Mouse (Mus musculus): ENCODE data around the gene Cldn6. TPM values are rescaled to one million over a fixed set of nuclear protein-coding genes. Genes with fewer than 3 reads are reported as not detected.

Gene Cldn6
- polyA plus RNA-seq, 1 experiment from 2014 or later = 23.3 TPM

DNA sequence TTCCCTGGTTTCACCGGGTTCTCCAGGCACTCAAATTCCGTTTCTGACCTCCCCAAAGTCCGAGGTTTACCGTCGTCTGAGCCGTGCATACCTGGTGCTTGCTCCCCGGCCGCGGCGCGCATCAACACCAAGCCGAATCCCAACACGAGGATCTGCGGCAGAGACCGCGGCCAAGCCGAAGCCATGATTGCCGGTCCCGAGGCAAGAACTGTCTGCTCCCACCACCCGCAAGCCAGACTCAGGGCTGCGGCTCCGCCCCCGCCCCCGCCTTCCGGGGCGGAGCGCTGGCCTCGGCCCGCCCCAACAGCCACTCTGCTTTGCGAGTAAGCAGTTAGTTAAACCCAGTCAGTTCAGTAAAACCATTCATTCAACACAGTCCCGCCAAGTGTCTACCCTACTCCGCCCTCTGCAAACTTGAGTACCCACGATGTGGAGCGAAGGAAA is 1.8 kb upstream of the Cldn6 start, which contains the start of gene Tnfrsf12a:
Tnfrsf12a (minus strand) TSS at position 233 of the 444 bp plus-strand sequence.
- peak; percentile 86 for DNase-seq (ENCODE audit: low spot score)
- ATAC-seq (ENCODE audit: insufficient number of reproducible peaks, low FRiP score, low TSS enrichment, low read depth) = no peak
- Histone ChIP-seq H3K4me1 (ENCODE audit: control insufficient read depth, insufficient read depth, low read length) (peaks cover 29% of the 10 kb centered on the region), H3K36me3 (ENCODE audit: control insufficient read depth, insufficient read depth, low read length) (no peaks in the 10 kb centered on the region), H3K4me3 (ENCODE audit: low read depth, low read length) (peak within 1 kb of the TSS; percentile 39), H3K27ac (replicated peaks; ENCODE audit: low read depth, low read length) (no peak within 1 kb of the TSS), H3K4me2 (ENCODE audit: low read depth, severe bottlenecking) (peak within 1 kb of the TSS; percentile 70), H3K27me3 (ENCODE audit: control insufficient read depth, insufficient read depth, low read length) (peaks cover 52% of the 10 kb centered on the region), H3K9ac (ENCODE audit: low read length) (peak within 1 kb of the TSS; percentile 8; the same call in 1 of the 2 replicates), H3K9me3 (ENCODE audit: control insufficient read depth, low read length) (no peaks in the 10 kb centered on the region)
- WGBS = 1% methylated on average over 34 of the region's 34 CpGs

DNA sequence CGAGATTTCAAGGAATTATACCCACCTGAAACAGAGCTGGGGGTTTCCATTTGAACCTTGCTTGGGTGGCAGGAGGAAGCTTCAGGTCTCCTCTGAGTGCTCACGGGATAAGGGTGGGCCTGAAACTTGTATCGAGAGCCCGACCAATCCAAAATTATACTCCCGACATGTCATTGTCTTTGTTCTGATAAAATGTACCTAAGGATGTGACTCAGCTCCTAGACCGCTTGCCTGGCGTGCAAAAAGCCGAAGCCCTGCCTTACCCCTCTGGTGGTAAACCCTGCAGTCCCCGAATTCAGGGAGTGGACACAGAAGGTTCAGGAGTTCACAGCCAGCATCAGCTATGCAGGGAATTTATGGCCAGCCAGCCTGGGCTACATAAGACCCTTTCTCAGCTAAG is 1.3 kb downstream of the Cldn6 start:
- Histone ChIP-seq H3K27ac (replicated peaks; ENCODE audit: low read depth, low read length) (no peak overlapping the region), H3K4me1 (ENCODE audit: control insufficient read depth, insufficient read depth, low read length) (peaks cover 37% of the 10 kb centered on the region), H3K4me2 (ENCODE audit: low read depth, severe bottlenecking) (peak overlapping the region; percentile 41; the same call in 1 of the 2 replicates), H3K9me3 (ENCODE audit: control insufficient read depth, low read length) (no peaks in the 10 kb centered on the region), H3K4me3 (ENCODE audit: low read depth, low read length) (no peak overlapping the region), H3K36me3 (ENCODE audit: control insufficient read depth, insufficient read depth, low read length) (no peaks in the 10 kb centered on the region), H3K9ac (ENCODE audit: low read length) (no peak overlapping the region), H3K27me3 (ENCODE audit: control insufficient read depth, insufficient read depth, low read length) (peaks cover 63% of the 10 kb centered on the region)
- ATAC-seq (ENCODE audit: insufficient number of reproducible peaks, low FRiP score, low TSS enrichment, low read depth) = no peak
- 70% methylated on average over 9 of the region's 9 CpGs for WGBS
- DNase-seq (ENCODE audit: low spot score) = no peak

DNA sequence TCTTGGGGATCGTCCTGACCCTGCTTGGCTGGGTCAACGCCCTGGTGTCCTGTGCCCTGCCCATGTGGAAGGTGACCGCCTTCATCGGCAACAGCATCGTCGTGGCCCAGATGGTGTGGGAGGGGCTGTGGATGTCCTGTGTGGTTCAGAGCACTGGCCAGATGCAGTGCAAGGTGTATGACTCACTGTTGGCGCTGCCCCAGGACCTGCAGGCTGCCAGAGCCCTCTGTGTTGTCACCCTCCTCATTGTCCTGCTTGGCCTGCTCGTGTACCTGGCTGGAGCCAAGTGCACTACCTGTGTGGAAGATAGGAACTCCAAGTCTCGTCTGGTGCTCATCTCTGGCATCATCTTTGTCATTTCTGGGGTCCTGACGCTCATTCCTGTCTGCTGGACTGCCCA is 2.0 kb downstream of the Cldn6 start:
- DNase-seq (ENCODE audit: low spot score) (no peak), ATAC-seq (ENCODE audit: insufficient number of reproducible peaks, low FRiP score, low TSS enrichment, low read depth) (no peak)
- Histone ChIP-seq H3K27me3 (ENCODE audit: control insufficient read depth, insufficient read depth, low read length) (peaks cover 57% of the 10 kb centered on the region), H3K9me3 (ENCODE audit: control insufficient read depth, low read length) (no peaks in the 10 kb centered on the region), H3K27ac (replicated peaks; ENCODE audit: low read depth, low read length) (no peak overlapping the region), H3K4me1 (ENCODE audit: control insufficient read depth, insufficient read depth, low read length) (peaks cover 31% of the 10 kb centered on the region), H3K4me3 (ENCODE audit: low read depth, low read length) (no peak overlapping the region), H3K4me2 (ENCODE audit: low read depth, severe bottlenecking) (no peak overlapping the region), H3K36me3 (ENCODE audit: control insufficient read depth, insufficient read depth, low read length) (no peaks in the 10 kb centered on the region), H3K9ac (ENCODE audit: low read length) (no peak overlapping the region)
- 65% methylated on average over 10 of the region's 10 CpGs for WGBS

DNA sequence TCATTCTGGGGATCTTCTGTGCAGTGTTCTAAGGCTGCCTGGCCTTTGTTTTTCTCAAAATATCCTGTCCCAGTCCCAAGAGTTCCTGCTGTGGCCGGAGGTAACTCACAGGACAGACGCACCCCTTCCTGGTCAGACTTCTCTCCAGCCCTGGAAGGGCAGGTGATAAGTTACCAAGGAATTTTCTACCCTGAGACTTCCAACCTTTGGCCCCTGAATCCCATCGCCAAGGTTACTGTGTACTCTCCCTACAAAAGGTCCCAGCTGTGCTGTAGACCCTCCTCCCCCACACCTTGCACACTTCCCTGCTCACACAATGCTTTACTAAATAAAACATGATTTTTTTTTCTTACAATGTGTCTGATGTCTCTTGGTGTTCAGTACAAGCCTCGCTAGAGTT is 3.0 kb downstream of the Cldn6 start:
- no peaks in the 10 kb centered on the region for H3K9me3 ChIP-seq (ENCODE audit: control insufficient read depth, low read length)
- 55% methylated on average over 4 of the region's 4 CpGs for WGBS
- H3K4me2 ChIP-seq (ENCODE audit: low read depth, severe bottlenecking) = no peak overlapping the region
- DNase-seq (ENCODE audit: low spot score) (no peak), ATAC-seq (ENCODE audit: insufficient number of reproducible peaks, low FRiP score, low TSS enrichment, low read depth) (no peak)
- no peak overlapping the region for H3K27ac ChIP-seq (replicated peaks; ENCODE audit: low read depth, low read length)
- no peak overlapping the region for H3K9ac ChIP-seq (ENCODE audit: low read length)
- H3K27me3 ChIP-seq (ENCODE audit: control insufficient read depth, insufficient read depth, low read length) = peaks cover 49% of the 10 kb centered on the region
- no peaks in the 10 kb centered on the region for H3K36me3 ChIP-seq (ENCODE audit: control insufficient read depth, insufficient read depth, low read length)
- no peak overlapping the region for H3K4me3 ChIP-seq (ENCODE audit: low read depth, low read length)
- peaks cover 25% of the 10 kb centered on the region for H3K4me1 ChIP-seq (ENCODE audit: control insufficient read depth, insufficient read depth, low read length)

DNA sequence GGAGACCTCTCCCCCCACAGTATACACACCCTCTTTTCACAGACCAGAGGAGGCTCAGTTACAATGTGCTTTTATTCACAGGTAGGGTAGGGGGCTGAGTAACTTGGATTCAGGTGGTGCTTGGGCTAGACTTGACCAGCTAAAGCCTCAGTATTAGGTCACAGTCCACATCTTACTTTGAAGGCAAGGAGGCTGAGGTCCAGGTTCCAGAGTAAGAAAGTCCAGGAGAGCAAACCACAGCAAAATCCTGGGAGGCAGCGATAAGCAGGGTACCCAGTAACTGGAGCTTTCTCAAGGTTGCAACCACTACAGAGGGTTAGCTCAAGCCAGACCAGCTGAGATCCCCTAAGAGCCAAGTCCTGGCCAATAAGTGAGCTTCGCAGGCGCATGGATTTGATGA is 3.5 kb downstream of the Cldn6 start:
- Histone ChIP-seq H3K9ac (ENCODE audit: low read length) (no peak overlapping the region), H3K4me1 (ENCODE audit: control insufficient read depth, insufficient read depth, low read length) (peaks cover 22% of the 10 kb centered on the region), H3K9me3 (ENCODE audit: control insufficient read depth, low read length) (no peaks in the 10 kb centered on the region), H3K4me3 (ENCODE audit: low read depth, low read length) (0 out of 2 replicates have a peak overlapping the region, but pooled peaks have one; percentile 21), H3K27ac (replicated peaks; ENCODE audit: low read depth, low read length) (no peak overlapping the region), H3K27me3 (ENCODE audit: control insufficient read depth, insufficient read depth, low read length) (peaks cover 49% of the 10 kb centered on the region), H3K4me2 (ENCODE audit: low read depth, severe bottlenecking) (peak overlapping the region; percentile 36; the same call in 1 of the 2 replicates), H3K36me3 (ENCODE audit: control insufficient read depth, insufficient read depth, low read length) (no peaks in the 10 kb centered on the region)
- no peak for DNase-seq (ENCODE audit: low spot score)
- no peak for ATAC-seq (ENCODE audit: insufficient number of reproducible peaks, low FRiP score, low TSS enrichment, low read depth)
- 63% methylated on average over 3 of the region's 3 CpGs for WGBS

DNA sequence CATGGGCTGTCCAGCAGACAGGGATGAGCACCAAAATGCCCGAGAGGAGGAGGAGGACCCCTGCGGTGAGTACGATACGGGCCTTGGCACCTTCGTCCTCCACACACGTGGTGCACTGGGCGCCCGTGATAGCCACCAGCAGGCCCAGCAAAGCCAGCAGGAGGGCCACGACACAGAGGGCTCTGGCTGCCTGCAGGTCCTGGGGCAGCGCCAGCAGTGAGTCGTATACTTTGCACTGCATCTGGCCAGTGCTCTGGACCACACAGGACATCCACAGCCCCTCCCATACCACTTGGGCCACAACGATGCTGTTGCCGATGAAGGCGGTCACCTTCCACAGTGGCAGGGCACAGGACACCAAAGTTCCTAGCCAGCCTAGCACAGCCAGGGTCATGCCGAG is 4.2 kb downstream of the Cldn6 start:
- WGBS = 18% methylated on average over 15 of the region's 15 CpGs
- Histone ChIP-seq H3K9ac (ENCODE audit: low read length) (no peak overlapping the region), H3K4me2 (ENCODE audit: low read depth, severe bottlenecking) (peak overlapping the region; percentile 36)

DNA sequence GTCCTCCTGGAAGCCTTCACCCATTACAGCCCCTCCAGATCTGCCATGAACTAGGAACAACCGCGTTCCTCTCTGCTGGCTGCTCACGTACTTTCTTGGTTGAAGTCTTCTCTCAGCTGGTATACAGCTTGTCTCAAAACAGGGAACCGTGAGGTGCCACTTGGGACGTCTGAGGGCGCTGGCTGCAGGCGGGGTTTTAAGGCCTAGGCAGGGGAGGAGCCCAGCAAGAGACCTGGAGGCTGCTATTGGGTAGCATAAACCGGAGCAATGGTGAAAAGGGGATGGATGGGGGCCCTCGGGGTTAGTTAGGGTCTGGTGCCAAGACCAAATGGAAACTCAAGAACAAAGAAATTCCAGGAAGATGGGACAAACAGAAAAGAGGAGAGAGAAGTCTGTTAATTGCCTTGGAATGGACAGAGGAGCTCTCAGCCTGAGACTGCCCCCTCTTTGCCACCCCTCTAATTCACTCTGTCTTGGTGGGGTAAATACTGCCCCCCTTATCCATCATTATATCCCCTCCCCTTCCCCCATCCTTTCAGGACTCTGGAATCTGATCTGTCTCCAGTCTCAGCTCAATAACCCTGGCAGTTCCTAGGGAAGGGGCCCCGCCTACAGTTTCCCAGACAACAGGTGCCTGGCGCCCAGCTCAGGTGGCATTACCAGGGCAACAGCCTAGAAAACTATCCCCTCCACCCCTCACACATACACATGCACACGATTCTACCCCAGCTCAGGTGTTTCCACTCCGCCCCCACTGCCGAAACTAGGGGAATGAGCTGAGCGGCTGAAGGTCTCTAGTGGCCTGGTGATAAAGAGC is 5.0 kb downstream of the Cldn6 start, which contains the start of gene Cldn9:
Cldn9 (minus strand) TSS at position 171 of the 817 bp plus-strand sequence.
- peak; percentile 81 for ATAC-seq (ENCODE audit: insufficient number of reproducible peaks, low FRiP score, low TSS enrichment, low read depth)
- no peak within 1 kb of the TSS for H3K27ac ChIP-seq (replicated peaks; ENCODE audit: low read depth, low read length)

More for the DNA sequence above, 4.2 kb downstream of the Cldn6 start:
- Histone ChIP-seq H3K4me3 (ENCODE audit: low read depth, low read length) (peak overlapping the region; percentile 21), H3K27me3 (ENCODE audit: control insufficient read depth, insufficient read depth, low read length) (peaks cover 49% of the 10 kb centered on the region), H3K4me1 (ENCODE audit: control insufficient read depth, insufficient read depth, low read length) (peaks cover 20% of the 10 kb centered on the region), H3K9me3 (ENCODE audit: control insufficient read depth, low read length) (no peaks in the 10 kb centered on the region), H3K36me3 (ENCODE audit: control insufficient read depth, insufficient read depth, low read length) (no peaks in the 10 kb centered on the region), H3K27ac (replicated peaks; ENCODE audit: low read depth, low read length) (no peak overlapping the region)
- ATAC-seq (ENCODE audit: insufficient number of reproducible peaks, low FRiP score, low TSS enrichment, low read depth) (0 out of 2 replicates have a peak, but pooled peaks have one; percentile 3), DNase-seq (ENCODE audit: low spot score) (peak; percentile 28)

DNA sequence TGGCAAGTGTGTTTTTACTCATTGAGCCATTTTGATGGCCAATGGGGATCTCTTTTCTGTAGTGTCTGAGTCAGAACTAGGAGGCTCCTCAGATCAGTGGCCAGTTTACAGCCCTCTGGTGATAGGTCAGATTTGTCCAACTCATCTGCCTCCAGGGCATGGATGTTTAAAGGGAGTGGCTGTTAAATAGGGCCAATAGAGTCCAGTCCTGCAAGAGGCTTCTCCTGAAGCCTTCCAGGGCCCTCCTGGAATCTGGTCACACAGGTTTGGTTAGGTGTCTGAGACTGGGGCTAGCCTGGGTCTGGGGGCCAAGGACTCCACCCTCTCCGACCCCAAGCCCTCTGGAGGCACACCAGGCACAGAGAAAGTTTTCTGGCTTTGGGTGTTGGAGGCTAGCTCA is 15.4 kb downstream of the Cldn6 start:
- Histone ChIP-seq H3K27me3 (ENCODE audit: control insufficient read depth, insufficient read depth, low read length) (peaks cover 14% of the 10 kb centered on the region), H3K4me1 (ENCODE audit: control insufficient read depth, insufficient read depth, low read length) (peaks cover 11% of the 10 kb centered on the region), H3K4me2 (ENCODE audit: low read depth, severe bottlenecking) (no peak overlapping the region), H3K9me3 (ENCODE audit: control insufficient read depth, low read length) (no peaks in the 10 kb centered on the region), H3K4me3 (ENCODE audit: low read depth, low read length) (no peak overlapping the region), H3K9ac (ENCODE audit: low read length) (no peak overlapping the region), H3K27ac (replicated peaks; ENCODE audit: low read depth, low read length) (no peak overlapping the region), H3K36me3 (ENCODE audit: control insufficient read depth, insufficient read depth, low read length) (no peaks in the 10 kb centered on the region)
- ATAC-seq (ENCODE audit: insufficient number of reproducible peaks, low FRiP score, low TSS enrichment, low read depth) = 0 out of 2 replicates have a peak, but pooled peaks have one; percentile 23
- no peak for DNase-seq (ENCODE audit: low spot score)
- 63% methylated on average over 1 of the region's 1 CpGs for WGBS

More for the DNA sequence above, 5.0 kb downstream of the Cldn6 start, which contains the start of gene Cldn9:
- Histone ChIP-seq H3K36me3 (ENCODE audit: control insufficient read depth, insufficient read depth, low read length) (no peaks in the 10 kb centered on the region), H3K9me3 (ENCODE audit: control insufficient read depth, low read length) (no peaks in the 10 kb centered on the region), H3K27me3 (ENCODE audit: control insufficient read depth, insufficient read depth, low read length) (peaks cover 41% of the 10 kb centered on the region), H3K9ac (ENCODE audit: low read length) (no peak within 1 kb of the TSS), H3K4me2 (ENCODE audit: low read depth, severe bottlenecking) (peak within 1 kb of the TSS; percentile 36), H3K4me3 (ENCODE audit: low read depth, low read length) (peak within 1 kb of the TSS; percentile 21), H3K4me1 (ENCODE audit: control insufficient read depth, insufficient read depth, low read length) (peaks cover 20% of the 10 kb centered on the region)
- WGBS = 14% methylated on average over 15 of the region's 15 CpGs
- peak; percentile 40 for DNase-seq (ENCODE audit: low spot score)

Measured in limb, embryonic 11.5 days (tissue).